Mouse (Mus musculus): ENCODE results near the gene 1700123O20Rik. TPM values are rescaled to one million over a fixed set of nuclear protein-coding genes. Genes with fewer than 3 reads are reported as not detected.

Gene 1700123O20Rik
- polyA plus RNA-seq, 1 experiment from 2014 or later: 84.9 TPM

- no peaks in the 10 kb centered on the region for H3K36me3 ChIP-seq
- WGBS: 65% methylated on average over 13 of the region's 13 CpGs
- no peaks in the 10 kb centered on the region for H3K27me3 ChIP-seq
- H3K9ac ChIP-seq (replicated peaks): no peak overlapping the region
- no peaks in the 10 kb centered on the region for H3K4me1 ChIP-seq
- H3K4me2 ChIP-seq (replicated peaks): no peak overlapping the region
- no peak overlapping the region for H3K27ac ChIP-seq (replicated peaks)
- H3K4me3 ChIP-seq: no peak overlapping the region
- no peak for ATAC-seq (ENCODE audit: low FRiP score, low read depth)
- no peaks in the 10 kb centered on the region for H3K9me3 ChIP-seq
Observed at GRCm38 (mm10) chr14:54728823-54729653, 43.0 kb downstream of the 1700123O20Rik start.

GRCm38 (mm10) chr14:54730305-54730704, 44.3 kb downstream of the 1700123O20Rik start:
- Histone ChIP-seq H3K27me3 (no peaks in the 10 kb centered on the region), H3K9me3 (no peaks in the 10 kb centered on the region), H3K9ac (replicated peaks) (no peak overlapping the region), H3K4me2 (replicated peaks) (no peak overlapping the region), H3K4me3 (no peak overlapping the region), H3K4me1 (no peaks in the 10 kb centered on the region), H3K36me3 (no peaks in the 10 kb centered on the region), H3K27ac (replicated peaks) (no peak overlapping the region)
- no peak for ATAC-seq (ENCODE audit: low FRiP score, low read depth)
- WGBS: 92% methylated on average over 6 of the region's 6 CpGs

- WGBS: 92% methylated on average over 8 of the region's 8 CpGs
- Histone ChIP-seq H3K9me3 (no peaks in the 10 kb centered on the region), H3K4me3 (no peak overlapping the region), H3K4me1 (peaks cover 4% of the 10 kb centered on the region; the same call in 1 of the 2 replicates), H3K4me2 (replicated peaks) (no peak overlapping the region), H3K36me3 (no peaks in the 10 kb centered on the region), H3K9ac (replicated peaks) (no peak overlapping the region), H3K27me3 (no peaks in the 10 kb centered on the region), H3K27ac (replicated peaks) (no peak overlapping the region)
- no peak for ATAC-seq (ENCODE audit: low FRiP score, low read depth)
Observed at GRCm38 (mm10) chr14:54732206-54732605, 46.2 kb downstream of the 1700123O20Rik start.

GRCm38 (mm10) chr14:54734004-54734403, 48.0 kb downstream of the 1700123O20Rik start:
- H3K27ac ChIP-seq (replicated peaks): no peak overlapping the region
- H3K4me3 ChIP-seq: no peak overlapping the region
- H3K9me3 ChIP-seq: no peaks in the 10 kb centered on the region
- no peak for ATAC-seq (ENCODE audit: low FRiP score, low read depth)
- H3K4me2 ChIP-seq (replicated peaks): no peak overlapping the region
- H3K4me1 ChIP-seq: peaks cover 9% of the 10 kb centered on the region; the same call in 1 of the 2 replicates
- 0 out of 2 replicates have a peak, but pooled peaks cover 4% of the 10 kb centered on the region for H3K27me3 ChIP-seq
- no peaks in the 10 kb centered on the region for H3K36me3 ChIP-seq
- no peak overlapping the region for H3K9ac ChIP-seq (replicated peaks)
- WGBS: 72% methylated on average over 4 of the region's 4 CpGs

GRCm38 (mm10) chr14:54735221-54735620, 49.2 kb downstream of the 1700123O20Rik start:
- no peak overlapping the region for H3K27ac ChIP-seq (replicated peaks)
- peaks cover 9% of the 10 kb centered on the region; the same call in 1 of the 2 replicates for H3K4me1 ChIP-seq
- no peaks in the 10 kb centered on the region for H3K9me3 ChIP-seq
- H3K4me3 ChIP-seq: no peak overlapping the region
- H3K27me3 ChIP-seq: 0 out of 2 replicates have a peak, but pooled peaks cover 4% of the 10 kb centered on the region
- no peak overlapping the region for H3K9ac ChIP-seq (replicated peaks)
- no peaks in the 10 kb centered on the region for H3K36me3 ChIP-seq
- no peak overlapping the region for H3K4me2 ChIP-seq (replicated peaks)
- WGBS: 83% methylated on average over 4 of the region's 4 CpGs
- ATAC-seq (ENCODE audit: low FRiP score, low read depth): no peak

- Histone ChIP-seq H3K4me3 (no peak overlapping the region), H3K4me2 (replicated peaks) (no peak overlapping the region), H3K36me3 (no peaks in the 10 kb centered on the region), H3K27me3 (0 out of 2 replicates have a peak, but pooled peaks cover 4% of the 10 kb centered on the region), H3K9me3 (no peaks in the 10 kb centered on the region), H3K9ac (replicated peaks) (no peak overlapping the region), H3K27ac (replicated peaks) (no peak overlapping the region), H3K4me1 (peaks cover 9% of the 10 kb centered on the region; the same call in 1 of the 2 replicates)
- WGBS: 35% methylated on average over 14 of the region's 14 CpGs
- 0 out of 2 replicates have a peak, but pooled peaks have one; percentile 60 for ATAC-seq (ENCODE audit: low FRiP score, low read depth)
Observed at GRCm38 (mm10) chr14:54736555-54737552, 50.8 kb downstream of the 1700123O20Rik start.

- H3K36me3 ChIP-seq: no peaks in the 10 kb centered on the region
- H3K27me3 ChIP-seq: 0 out of 2 replicates have a peak, but pooled peaks cover 4% of the 10 kb centered on the region
- no peak overlapping the region for H3K4me2 ChIP-seq (replicated peaks)
- H3K27ac ChIP-seq (replicated peaks): no peak overlapping the region
- no peak overlapping the region for H3K9ac ChIP-seq (replicated peaks)
- WGBS: 39% methylated on average over 10 of the region's 10 CpGs
- H3K9me3 ChIP-seq: no peaks in the 10 kb centered on the region
- no peak for ATAC-seq (ENCODE audit: low FRiP score, low read depth)
- no peak overlapping the region for H3K4me3 ChIP-seq
- H3K4me1 ChIP-seq: peaks cover 9% of the 10 kb centered on the region; the same call in 1 of the 2 replicates
Observed at GRCm38 (mm10) chr14:54737634-54738033, 51.6 kb downstream of the 1700123O20Rik start.

Small RNAs within 50 kb of the gene (microRNA-seq; reads per million reads assigned to microRNA genes)
- gene Mir6948: 0.93 reads per million

Other genes with a start within 250 kb of the 1700123O20Rik start
- gene Lrp10, start 222.1 kb upstream of the 1700123O20Rik start, polyA plus RNA-seq (2016; fragmentation: Nextera tagmentation; extraction: Ambion mirVana): 31.1 and 32.5 TPM in 2 replicates
- gene Rem2, start 210.1 kb upstream of the 1700123O20Rik start, polyA plus RNA-seq (2016; fragmentation: Nextera tagmentation; extraction: Ambion mirVana): 42.6 and 44.9 TPM in 2 replicates
- 117 and 119 TPM in 2 replicates for gene Prmt5, start 168.7 kb upstream of the 1700123O20Rik start, polyA plus RNA-seq (2016; fragmentation: Nextera tagmentation; extraction: Ambion mirVana)
- 32.4 and 35.0 TPM in 2 replicates for gene Haus4, start 131.6 kb upstream of the 1700123O20Rik start, polyA plus RNA-seq (2016; fragmentation: Nextera tagmentation; extraction: Ambion mirVana)
- gene Ajuba, start 108.7 kb upstream of the 1700123O20Rik start, polyA plus RNA-seq (2016; fragmentation: Nextera tagmentation; extraction: Ambion mirVana): 41.6 and 46.6 TPM in 2 replicates
- 8.2 and 10.4 TPM in 2 replicates for gene 4931414P19Rik, start 80.2 kb upstream of the 1700123O20Rik start, polyA plus RNA-seq (2016; fragmentation: Nextera tagmentation; extraction: Ambion mirVana)
- 363 and 400 TPM in 2 replicates for gene Psmb5, start 68.2 kb upstream of the 1700123O20Rik start, polyA plus RNA-seq (2016; fragmentation: Nextera tagmentation; extraction: Ambion mirVana)
- gene Psmb11, start 64.8 kb upstream of the 1700123O20Rik start, polyA plus RNA-seq (2016; fragmentation: Nextera tagmentation; extraction: Ambion mirVana): not detected in 2 replicates
- not detected in 2 replicates for gene Gm17606, start 45.3 kb upstream of the 1700123O20Rik start, polyA plus RNA-seq (2016; fragmentation: Nextera tagmentation; extraction: Ambion mirVana)
- 9.7 and 10.7 TPM in 2 replicates for gene Cdh24, start 44.9 kb upstream of the 1700123O20Rik start, polyA plus RNA-seq (2016; fragmentation: Nextera tagmentation; extraction: Ambion mirVana)
- gene Acin1, start 715 bp downstream of the 1700123O20Rik start, polyA plus RNA-seq (2016; fragmentation: Nextera tagmentation; extraction: Ambion mirVana): 176 and 178 TPM in 2 replicates
- gene Gm29776, start 12.6 kb downstream of the 1700123O20Rik start, polyA plus RNA-seq (2016; fragmentation: Nextera tagmentation; extraction: Ambion mirVana): 0.09 and 0.11 TPM in 2 replicates
- gene Cebpe, start 26.0 kb downstream of the 1700123O20Rik start, polyA plus RNA-seq (2016; fragmentation: Nextera tagmentation; extraction: Ambion mirVana): 0.38 TPM in 1 of 2 replicates, not detected in the other
- 2.9 and 3.3 TPM in 2 replicates for gene Slc7a8, start 95.7 kb downstream of the 1700123O20Rik start, polyA plus RNA-seq (2016; fragmentation: Nextera tagmentation; extraction: Ambion mirVana)
- not detected in 2 replicates for gene Rnf212b, start 127.9 kb downstream of the 1700123O20Rik start, polyA plus RNA-seq (2016; fragmentation: Nextera tagmentation; extraction: Ambion mirVana)
- 16.4 and 18.6 TPM in 2 replicates for gene Homez, start 184.7 kb downstream of the 1700123O20Rik start, polyA plus RNA-seq (2016; fragmentation: Nextera tagmentation; extraction: Ambion mirVana)
- 0.80 and 1.6 TPM in 2 replicates for gene Ppp1r3e, start 191.3 kb downstream of the 1700123O20Rik start, polyA plus RNA-seq (2016; fragmentation: Nextera tagmentation; extraction: Ambion mirVana)
- 2.7 and 3.7 TPM in 2 replicates for gene Bcl2l2, start 197.2 kb downstream of the 1700123O20Rik start, polyA plus RNA-seq (2016; fragmentation: Nextera tagmentation; extraction: Ambion mirVana)
- 0.22 TPM in 1 of 2 replicates, not detected in the other for gene Gm20521, start 197.2 kb downstream of the 1700123O20Rik start, polyA plus RNA-seq (2016; fragmentation: Nextera tagmentation; extraction: Ambion mirVana)
- gene Pabpn1, start 206.3 kb downstream of the 1700123O20Rik start, polyA plus RNA-seq (2016; fragmentation: Nextera tagmentation; extraction: Ambion mirVana): 199 and 238 TPM in 2 replicates
- gene Slc22a17, start 226.9 kb downstream of the 1700123O20Rik start, polyA plus RNA-seq (2016; fragmentation: Nextera tagmentation; extraction: Ambion mirVana): 110 and 125 TPM in 2 replicates
- 36.0 and 38.6 TPM in 2 replicates for gene Efs, start 239.9 kb downstream of the 1700123O20Rik start, polyA plus RNA-seq (2016; fragmentation: Nextera tagmentation; extraction: Ambion mirVana)
- gene Il25, start 246.5 kb downstream of the 1700123O20Rik start, polyA plus RNA-seq (2016; fragmentation: Nextera tagmentation; extraction: Ambion mirVana): not detected in 2 replicates

All from midbrain, embryonic 12.5 days (tissue).